Mouse (Mus musculus): Measurements from ENCODE around the gene Ptgfrn.

Gene Ptgfrn

DNA sequence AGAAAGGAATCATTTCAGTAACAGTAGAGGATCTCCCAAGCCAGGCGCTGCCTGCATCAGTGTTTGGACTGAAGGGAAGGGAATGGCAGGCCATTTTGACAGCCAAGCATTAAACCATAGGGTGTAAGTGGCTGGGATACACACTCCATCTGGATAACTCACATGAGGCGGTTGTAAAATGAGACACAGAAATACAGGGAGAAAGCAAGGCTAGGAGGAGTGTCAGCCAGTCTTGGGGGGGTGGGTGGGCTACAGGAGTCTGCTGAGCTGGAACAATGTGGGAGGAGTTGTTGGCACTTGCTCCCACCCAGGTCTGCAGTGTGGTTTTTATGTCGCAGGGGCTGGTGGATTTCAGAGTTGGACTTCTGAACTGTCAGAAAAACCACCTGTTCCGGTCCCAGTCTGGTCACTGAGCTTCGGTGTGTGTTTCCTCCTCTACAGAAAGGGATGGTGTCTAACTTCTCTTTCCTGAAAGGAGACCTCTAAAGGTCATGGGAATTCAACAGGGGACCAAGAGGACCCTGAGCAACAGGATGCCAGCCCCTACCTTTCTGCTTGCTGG is 72.0 kb downstream of the Ptgfrn start:
- DNase-seq, result no peak

DNA sequence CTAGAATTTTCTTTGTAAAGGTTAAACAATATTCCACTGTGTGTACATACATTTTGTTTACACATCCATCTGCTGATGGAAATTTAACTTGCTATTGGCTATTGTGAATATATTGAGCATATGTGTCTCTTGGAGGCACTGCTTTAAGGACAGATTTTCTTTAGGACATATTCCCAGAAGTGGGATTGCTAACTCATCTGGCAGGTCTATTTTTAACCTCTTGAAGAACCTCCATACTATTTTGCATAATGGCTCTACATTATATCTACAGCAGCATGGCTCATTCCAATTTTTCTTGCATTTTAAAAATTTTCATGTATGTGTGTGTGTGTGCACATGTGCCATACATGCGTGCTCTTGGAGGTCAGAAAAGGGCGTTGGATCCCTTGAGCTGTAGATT is 74.1 kb downstream of the Ptgfrn start:
- no peak for DNase-seq

DNA sequence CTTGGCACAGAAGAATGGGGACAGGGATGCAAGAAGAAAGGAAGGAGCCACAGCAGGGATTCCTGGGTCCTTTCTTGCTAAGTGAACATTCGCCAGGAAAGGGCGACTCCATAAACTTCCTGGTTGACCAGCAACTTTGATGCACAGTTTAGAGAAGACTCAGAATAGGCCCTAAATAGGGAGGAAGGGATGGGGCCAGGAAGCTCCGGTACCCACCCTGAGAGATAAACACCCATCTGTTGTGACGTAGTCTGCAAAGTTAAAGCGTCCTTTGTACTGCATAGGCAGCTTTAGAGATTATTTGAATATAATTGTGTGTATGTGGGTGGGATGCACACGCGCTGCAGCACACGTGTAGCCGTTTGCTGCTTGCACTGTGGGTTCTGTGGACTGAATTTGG is 75.6 kb downstream of the Ptgfrn start:
- no peak for DNase-seq

DNA sequence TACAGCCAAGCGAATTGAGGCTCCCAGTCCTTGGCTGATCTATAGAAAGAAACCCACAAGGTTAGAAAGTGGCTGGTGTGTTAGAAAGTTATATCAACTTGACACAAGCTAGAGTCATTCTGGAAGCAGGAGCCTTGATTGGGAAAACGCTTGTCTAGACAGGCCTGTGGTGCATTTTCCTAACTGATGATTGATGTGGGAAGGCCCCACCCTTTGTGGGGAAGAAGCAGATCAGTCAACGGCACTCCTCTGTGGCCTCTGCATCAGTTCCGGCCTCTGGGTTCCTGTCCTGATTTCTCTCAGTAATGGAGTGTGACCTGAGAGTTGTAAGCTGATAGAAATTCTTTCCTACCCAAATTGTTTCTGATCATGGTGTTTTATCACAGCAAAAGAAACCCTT is 76.4 kb downstream of the Ptgfrn start:
- peak in 1 of 2 experiments; percentile 44 for DNase-seq

DNA sequence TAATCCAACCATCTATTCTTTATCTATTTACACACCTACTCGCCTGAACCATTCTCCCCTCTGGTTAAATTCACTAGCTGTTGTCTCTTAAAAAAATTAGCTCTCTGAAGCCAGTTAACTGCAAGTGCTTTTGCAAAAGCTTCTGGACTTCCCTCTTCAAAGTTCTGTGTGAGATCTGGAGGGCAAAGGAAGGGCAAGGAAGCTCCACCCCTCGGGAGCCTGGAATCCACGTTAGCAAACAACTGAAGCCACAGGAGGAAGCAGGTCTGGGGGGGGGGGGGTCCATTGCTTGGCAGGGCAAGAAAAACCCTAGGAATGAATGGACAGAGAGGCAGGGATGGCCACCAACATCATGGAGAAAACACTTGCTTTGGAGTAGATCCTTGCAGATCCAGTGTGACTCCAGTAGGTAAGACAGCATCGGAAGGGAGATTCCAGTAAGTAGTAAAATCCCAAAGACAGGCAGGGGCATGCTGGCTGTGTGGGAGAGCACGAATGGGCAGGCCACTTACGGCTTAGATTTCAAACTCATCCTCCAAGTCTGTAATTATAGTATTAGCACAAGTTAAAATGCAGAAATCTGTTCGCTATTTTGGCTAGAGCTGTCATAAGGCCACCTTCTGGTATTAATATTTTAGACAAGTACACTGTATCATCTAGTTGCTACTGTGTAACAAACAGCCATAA is 78.5 kb downstream of the Ptgfrn start:
- peak; percentile 48 to 66 for DNase-seq

GRCm38 (mm10) chr3:101030630-101031029 is 79.4 kb downstream of the Ptgfrn start:
- DNase-seq, result no peak

- DNase-seq, result no peak
These were observed 80.7 kb downstream of the Ptgfrn start, which contains the start of gene Cd101 for GRCm38 (mm10) chr3:101029339-101029738. Cd101 (minus strand) TSS chr3:101029556.

DNA sequence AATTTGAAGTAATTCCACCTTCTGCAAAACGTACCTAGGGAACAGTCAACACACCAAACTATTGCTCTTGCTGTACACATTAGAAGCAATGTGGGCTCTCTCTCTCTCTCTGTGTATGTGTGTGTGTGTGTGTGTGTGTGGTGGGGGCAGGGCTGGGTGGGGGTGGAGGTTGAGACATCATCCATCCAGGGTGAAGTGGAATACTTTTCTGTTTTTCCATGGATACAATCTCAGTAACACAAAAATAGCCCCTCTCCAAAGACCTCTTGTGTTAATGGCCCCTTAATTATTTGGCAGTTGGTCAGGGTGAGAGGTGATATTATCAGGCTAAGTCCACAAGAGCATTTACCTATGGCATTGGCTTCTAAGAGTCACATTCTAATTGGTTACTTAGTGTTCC is 83.3 kb downstream of the Ptgfrn start:
- peak in 1 of 2 experiments; percentile 46 for DNase-seq

GRCm38 (mm10) chr3:101022967-101023366 is 87.1 kb downstream of the Ptgfrn start:
- DNase-seq, result no peak

DNA sequence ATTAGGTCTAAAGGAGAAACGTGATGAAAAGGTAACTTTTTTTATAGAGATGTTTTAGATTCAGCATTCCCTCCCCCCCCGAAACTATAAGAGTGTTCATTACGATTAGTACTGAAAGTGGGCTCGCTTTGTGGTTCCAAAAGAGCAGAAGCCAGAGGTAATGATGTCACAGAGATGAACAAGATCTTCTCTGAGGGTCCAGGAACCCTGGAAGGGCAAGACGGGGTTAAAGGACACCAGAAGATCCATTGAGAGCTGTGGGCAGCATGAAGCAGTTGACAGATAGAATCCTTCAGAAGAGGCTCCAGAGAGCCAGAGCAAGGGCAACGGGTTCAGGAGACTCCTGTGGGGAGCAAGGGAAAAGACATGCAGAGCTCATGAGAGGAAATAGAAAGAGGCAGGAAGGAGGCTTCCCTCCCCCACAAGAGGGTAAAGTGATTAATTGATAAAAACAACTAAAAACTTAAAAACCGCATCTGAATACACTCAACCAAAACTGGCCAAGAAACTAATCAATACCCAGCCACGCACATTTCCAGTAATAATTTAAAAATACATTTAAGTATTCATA is 88.5 kb downstream of the Ptgfrn start:
- no peak for DNase-seq

GRCm38 (mm10) chr3:101021073-101021472 is 89.0 kb downstream of the Ptgfrn start:
- DNase-seq, result no peak

DNA sequence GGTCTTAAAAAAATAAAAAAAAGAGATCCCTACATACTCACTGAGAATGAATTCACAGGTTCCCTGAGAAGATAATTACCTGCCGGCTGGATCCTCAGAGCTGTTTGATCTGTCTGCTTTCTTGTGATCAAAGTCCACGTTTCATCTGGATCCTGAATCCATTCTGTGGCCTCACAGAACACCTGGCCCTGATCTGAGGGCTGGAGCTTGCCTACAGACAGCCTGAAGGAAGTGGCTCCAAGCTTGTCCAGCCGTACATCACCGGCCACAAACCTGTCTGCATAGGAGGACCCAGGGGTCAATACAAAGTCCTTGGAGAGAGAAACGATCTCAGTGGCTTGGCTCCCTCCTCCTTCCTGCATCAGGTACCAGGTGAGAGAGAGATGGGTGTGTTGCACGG is 91.6 kb downstream of the Ptgfrn start:
- no peak for DNase-seq

DNA sequence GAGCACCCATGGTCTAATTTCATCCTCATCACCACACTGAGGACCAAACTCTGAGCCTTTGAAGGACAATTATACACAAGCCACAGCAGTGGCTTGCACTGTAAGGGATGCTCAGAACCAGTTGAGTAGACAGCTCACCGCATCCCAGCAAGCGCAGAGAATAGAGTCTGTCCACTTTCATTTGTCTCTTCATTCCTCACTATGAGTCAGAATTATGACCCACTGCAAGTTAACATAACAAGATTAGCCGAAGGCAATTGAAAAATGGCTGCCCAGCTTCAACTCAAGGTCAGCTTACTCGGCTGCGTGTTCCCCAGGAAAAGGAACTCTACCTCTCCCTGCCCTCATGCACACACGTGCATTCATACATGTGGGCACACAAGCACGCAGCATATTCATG is 94.0 kb downstream of the Ptgfrn start:
- DNase-seq, result no peak

DNA sequence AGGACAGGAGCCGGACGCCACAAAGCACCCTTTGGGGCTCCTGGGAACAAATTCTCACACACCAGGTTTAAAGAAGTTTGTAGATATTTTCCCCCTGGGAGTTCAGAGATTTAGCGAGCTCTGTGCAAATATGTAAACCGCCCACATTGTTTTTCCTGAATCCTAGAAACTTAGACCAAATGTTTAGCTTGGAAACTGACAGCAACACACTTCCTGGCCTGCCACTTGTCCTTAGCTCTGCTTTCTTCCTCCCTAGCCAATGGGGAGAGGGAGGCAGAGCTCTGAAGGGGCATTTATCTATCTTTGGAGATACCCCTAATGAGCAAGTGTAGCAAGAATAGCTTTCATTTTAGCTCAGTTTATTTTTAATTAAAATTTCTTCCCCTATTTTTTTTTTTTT is 94.8 kb downstream of the Ptgfrn start:
- no peak for DNase-seq

- no peak for DNase-seq
These were observed 96.5 kb downstream of the Ptgfrn start for GRCm38 (mm10) chr3:101013536-101013935.

DNA sequence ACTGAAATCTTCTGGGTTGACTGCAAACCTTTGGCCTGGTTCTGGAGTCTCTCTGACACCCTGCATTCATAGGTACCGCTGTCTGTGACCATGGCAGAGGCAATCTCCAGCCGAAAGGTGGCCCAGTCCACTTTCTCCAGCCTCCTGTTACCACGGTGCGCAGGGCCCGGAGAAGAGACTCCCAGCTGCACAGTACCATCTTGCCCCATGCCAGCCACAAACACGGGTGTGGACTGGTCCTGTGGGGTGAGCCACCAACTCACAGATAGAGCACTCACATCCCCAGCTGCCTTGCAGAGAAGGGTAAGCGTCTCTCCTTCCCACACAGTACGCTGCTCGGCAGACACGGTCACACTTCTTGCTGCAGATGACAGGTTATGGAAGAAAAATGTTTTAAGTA is 97.1 kb downstream of the Ptgfrn start:
- DNase-seq, result no peak

- no peak for DNase-seq
These were observed 97.5 kb downstream of the Ptgfrn start for GRCm38 (mm10) chr3:101012597-101012996.

DNA sequence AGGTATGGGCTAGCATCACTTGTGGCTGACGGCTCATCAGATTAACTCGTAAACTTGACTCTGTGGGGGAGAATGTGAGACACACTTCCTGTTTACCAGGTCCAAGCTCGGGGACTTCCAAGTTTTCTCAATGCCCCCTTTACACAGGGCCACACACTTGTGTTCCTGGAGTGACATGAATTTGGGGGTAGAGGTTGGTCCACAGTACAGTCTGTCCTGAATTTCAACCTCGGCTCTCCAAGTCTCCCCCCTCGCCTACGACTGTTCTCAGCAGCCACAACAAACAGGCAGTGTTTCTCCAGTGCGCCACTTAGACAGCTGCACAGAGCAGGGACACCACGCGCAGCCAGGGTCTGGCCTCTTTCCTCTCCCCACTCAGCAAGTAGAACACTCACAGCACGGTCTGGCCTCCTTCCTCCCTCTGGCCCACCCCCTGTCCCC is 97.9 kb downstream of the Ptgfrn start:
- peak in 1 of 2 experiments; percentile 34 for DNase-seq

GRCm38 (mm10) chr3:101011203-101011600 is 98.9 kb downstream of the Ptgfrn start:
- DNase-seq, result no peak

DNA sequence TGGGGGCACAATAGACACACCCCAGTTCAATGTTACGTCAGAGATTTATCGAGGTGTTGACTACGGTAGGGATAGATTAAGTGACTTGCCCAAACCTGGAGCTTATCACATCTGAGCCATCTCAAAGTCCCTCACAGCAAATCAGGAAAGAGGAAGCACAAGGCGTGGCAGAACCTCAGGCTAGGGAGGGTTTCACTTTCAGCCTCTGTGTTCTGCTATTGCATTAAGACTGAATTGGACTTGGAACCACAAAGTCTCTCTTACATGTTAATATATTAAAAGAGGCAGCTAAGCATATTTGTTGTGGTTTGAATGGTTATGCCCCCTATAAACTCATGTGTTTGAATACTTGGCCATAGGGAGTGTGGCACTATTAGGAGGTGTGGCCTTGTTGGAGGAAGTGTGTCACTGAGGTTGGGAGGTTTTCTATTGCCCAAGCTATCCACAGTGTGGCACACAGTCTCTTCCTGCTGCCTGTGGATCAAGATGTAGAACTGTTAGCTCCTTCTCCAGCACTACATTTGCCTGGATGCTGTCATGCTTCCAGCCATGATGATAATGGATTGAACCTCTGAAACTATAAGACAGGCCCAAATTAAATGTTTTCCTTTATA is 99.4 kb downstream of the Ptgfrn start:
- DNase-seq, result peak in 1 of 2 experiments; percentile 50

GRCm38 (mm10) chr3:101007112-101007782 is 102.8 kb downstream of the Ptgfrn start:
- no peak for DNase-seq

DNA sequence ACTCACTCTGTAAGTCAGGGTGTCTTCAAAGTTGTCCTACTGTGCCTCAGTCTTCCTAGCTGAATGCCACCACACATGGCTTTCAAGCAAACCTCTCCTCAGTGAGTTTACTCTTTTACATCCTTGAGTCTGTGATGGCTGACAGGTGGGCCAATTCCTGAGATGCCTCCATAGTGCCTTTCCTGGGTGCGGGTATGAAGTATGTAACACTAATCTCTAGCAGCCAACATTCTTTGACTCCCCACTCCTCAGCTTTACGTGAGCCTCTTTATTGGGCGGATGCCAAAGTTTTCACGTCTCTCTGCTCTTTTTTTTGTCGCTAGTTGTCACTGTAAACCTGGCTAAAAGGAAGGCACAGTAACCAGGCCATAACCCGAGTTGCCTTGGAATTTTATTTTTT is 104.7 kb downstream of the Ptgfrn start:
- DNase-seq, result no peak
